Mouse (Mus musculus): ENCODE measurements around the gene Chn2. TPM values are rescaled to one million over a fixed set of nuclear protein-coding genes. Genes with fewer than 3 reads are reported as not detected.

Gene Chn2
- total RNA-seq, 2 experiments from 2014 or later: 1.0 to 1.3 TPM

DNA sequence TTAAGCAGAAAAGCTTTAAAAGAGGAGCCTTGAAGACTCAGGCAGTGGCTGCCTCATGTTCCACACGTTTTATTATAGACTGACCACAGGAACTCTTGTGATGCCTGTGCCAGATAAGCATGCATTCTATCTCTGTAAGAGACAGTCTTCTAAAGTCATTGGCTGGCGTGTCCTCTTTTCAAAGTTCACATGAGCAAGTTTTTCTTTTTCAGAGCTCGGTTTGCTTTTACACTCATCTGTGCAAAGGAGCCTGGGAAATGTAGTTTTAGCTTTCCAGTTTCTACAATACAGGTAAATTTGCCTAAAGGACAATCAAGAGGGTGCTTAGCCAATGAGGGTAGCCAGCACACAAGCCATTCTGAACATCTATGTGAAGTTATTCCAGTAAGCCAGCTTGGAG is 51.5 kb downstream of the Chn2 start:
- intact Hi-C loops (cut with DNase I): no loop called here
- DNase-seq: no peak
- no peak overlapping the region for H3K4me3 ChIP-seq
- no peak for TF ChIP-seq CTCF (IDR thresholded peaks at IDR 0.05)
- H3K27ac ChIP-seq: no peak overlapping the region

DNA sequence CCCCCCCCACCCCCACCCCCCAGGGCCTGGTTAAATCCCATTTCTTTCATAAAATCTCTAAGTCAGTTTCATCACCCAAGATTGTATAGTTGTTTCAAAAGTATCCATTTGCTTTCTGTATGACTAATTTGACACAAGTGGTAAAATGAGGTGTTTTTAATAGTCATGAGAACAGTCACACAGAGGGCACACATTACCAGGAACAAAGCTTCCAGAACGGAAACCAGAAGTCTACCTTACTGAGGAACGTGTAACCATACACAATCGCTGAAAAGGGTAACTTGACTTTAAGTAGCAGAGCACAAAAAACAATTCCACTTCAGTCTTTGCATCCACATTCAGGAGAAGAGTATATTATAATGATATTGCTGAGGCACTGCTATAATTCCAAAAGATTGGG is 53.6 kb downstream of the Chn2 start:
- no peak for TF ChIP-seq CTCF (IDR thresholded peaks at IDR 0.05)

DNA sequence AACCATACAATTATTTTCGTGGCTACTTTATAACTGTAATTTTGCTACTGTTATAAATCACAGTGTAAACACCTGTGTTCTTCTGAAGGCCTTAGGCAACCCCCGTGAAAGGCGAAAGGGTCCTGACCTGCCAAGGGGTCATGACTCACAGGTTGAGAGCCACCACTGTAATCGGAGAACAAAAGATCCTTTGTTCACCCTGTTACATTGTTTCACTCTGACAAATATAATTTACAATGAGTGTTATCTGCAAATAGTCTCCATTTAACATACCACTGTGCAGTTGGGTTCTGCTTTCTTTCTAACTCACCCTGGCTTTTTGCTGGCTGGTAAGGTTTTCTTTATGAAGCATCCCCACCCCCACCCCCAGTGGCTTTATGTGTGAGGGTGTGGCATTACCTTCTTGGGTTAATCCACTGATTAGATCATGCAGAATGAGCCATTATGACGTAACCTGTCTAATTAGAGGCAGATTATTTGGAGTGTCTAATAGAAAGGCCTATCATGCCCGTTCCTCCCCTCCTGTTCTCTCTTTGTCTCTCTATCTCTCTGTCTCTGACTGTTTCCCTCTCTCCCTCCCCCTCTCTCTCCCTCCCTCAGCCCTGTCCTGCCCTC is 56.9 kb downstream of the Chn2 start:
- no peak overlapping the region for H3K4me3 ChIP-seq
- TF ChIP-seq CTCF (IDR thresholded peaks at IDR 0.05): no peak
- H3K27ac ChIP-seq: no peak overlapping the region
- intact Hi-C loops (cut with DNase I): no loop called here
- no peak for DNase-seq

More for the DNA sequence above, 53.6 kb downstream of the Chn2 start:
- DNase-seq: no peak
- intact Hi-C loops (cut with DNase I): no loop called here
- H3K4me3 ChIP-seq: no peak overlapping the region
- H3K27ac ChIP-seq: no peak overlapping the region

DNA sequence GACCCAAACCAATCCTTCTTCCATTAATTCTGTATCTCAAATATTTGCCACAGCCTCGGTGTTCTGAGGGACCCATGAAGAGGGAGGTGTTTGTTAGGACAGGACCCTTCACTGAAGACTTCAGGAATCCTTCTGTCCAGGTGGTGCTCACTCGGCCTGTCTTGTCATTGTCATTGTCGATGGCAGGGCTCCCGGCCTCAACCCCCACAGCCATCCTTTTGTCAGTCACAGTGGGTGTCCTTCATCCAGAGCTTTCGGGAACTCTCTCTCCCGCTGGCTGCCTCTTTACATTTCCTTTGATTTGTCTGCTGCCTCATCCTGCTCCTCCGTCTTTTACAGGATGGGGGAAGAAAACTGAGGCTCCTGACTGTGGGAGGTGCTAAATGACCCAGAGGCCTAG is 57.5 kb downstream of the Chn2 start:
- no peak for DNase-seq

DNA sequence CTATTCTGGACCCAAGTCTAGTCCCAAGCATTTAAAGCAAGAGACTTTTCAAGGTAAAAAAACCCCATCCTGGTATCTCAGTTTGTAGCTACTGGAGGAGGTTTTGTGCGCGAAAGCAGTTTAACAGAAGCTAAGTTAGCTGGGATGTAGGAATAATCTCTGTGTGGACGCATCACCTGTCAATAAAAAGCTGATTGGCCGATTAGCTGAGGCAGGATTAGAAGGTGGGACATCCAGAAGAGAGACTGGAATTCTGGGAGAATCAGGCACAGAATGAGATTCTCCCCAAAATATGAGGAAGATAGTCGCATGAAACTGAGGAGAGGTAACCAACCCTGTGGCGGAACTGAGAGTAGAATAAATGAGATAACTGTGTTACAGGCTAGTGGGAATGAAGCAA is 59.0 kb downstream of the Chn2 start:
- no peak overlapping the region for H3K27ac ChIP-seq
- no peak for DNase-seq
- TF ChIP-seq CTCF (IDR thresholded peaks at IDR 0.05): no peak
- intact Hi-C loops (cut with DNase I): no loop called here
- no peak overlapping the region for H3K4me3 ChIP-seq

More for the DNA sequence above, 57.5 kb downstream of the Chn2 start:
- no peak for TF ChIP-seq CTCF (IDR thresholded peaks at IDR 0.05)
- Histone ChIP-seq H3K27ac (no peak overlapping the region), H3K4me3 (no peak overlapping the region)
- intact Hi-C loops (cut with DNase I): no loop called here

DNA sequence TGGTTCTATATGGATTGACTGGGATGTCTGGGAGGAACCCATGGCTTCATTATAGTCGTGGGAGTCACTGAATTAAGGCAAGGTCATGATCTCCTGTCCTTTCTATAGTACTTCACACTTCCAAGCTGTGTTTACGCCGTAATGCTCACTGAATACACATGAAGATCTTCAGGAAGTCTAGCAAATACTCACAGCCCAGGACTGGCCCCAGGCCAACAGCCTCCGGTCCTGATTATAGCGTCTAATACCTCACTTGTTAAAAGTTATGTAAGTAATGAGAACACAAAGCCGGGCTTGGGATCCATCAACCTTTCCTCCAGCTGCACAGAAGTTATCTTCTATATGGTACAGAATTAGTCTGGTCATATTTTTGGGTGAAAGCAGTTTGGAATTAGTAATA is 60.3 kb downstream of the Chn2 start:
- DNase-seq: no peak
- Histone ChIP-seq H3K4me3 (no peak overlapping the region), H3K27ac (no peak overlapping the region)
- TF ChIP-seq CTCF (IDR thresholded peaks at IDR 0.05): no peak
- intact Hi-C loops (cut with DNase I): no loop called here

DNA sequence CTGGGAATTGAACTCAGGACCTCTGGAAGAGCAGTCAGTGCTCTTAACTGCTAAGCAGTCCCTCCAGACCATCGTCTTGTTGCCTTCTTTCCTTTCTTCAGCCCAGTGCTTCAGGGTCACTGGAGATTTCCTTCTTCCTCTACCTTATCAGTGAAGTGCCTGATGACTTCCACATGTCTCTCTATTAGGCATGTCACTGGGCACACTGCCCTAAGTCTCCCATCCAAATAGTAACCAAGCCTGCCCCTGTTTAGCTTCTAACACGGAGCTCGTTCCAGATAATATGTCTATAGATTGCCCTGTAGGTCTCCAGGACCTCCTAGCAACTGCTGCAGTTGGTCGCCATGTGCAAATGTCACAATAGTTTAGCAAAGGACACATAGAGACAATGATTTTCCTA is 62.9 kb downstream of the Chn2 start:
- no peak for DNase-seq
- Histone ChIP-seq H3K27ac (no peak overlapping the region), H3K4me3 (no peak overlapping the region)
- no peak for TF ChIP-seq CTCF (IDR thresholded peaks at IDR 0.05)
- intact Hi-C loops (cut with DNase I): no loop called here

DNA sequence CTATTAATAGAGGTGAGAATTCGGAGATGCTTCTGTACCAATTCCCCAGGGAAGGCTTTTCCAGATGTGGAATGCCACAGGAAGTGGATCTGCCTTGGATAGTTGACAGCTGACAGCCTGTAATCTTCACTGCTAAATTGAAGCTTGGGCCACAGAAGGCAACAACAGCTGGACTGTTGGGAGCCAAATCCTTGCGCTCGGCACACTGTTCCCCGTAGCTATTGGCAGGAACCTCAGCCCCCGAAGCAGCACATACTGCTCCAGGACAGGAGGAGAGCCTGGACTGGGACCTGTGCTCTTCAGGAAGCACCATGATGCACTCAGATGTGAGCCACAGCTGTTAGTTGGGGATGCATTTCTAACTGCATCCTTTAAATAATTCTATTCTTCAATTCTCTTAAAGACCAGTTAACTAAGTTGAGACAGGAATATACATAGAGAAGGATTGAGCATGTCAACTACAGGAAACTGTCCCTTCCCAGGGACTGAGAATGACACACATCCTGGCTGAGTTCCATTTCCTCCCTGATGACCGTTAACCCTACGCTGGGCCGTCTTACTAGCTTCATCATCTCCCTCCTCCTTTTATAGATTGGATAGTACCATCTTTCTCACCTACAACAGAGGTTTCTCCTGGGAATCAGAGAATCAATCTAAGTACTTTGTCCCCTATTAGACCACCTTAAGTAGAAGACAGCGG is 64.1 kb downstream of the Chn2 start:
- Histone ChIP-seq H3K4me3 (no peak overlapping the region), H3K27ac (no peak overlapping the region)
- no peak for TF ChIP-seq CTCF (IDR thresholded peaks at IDR 0.05)
- DNase-seq: peak; percentile 18
- intact Hi-C loops (cut with DNase I): no loop called here

DNA sequence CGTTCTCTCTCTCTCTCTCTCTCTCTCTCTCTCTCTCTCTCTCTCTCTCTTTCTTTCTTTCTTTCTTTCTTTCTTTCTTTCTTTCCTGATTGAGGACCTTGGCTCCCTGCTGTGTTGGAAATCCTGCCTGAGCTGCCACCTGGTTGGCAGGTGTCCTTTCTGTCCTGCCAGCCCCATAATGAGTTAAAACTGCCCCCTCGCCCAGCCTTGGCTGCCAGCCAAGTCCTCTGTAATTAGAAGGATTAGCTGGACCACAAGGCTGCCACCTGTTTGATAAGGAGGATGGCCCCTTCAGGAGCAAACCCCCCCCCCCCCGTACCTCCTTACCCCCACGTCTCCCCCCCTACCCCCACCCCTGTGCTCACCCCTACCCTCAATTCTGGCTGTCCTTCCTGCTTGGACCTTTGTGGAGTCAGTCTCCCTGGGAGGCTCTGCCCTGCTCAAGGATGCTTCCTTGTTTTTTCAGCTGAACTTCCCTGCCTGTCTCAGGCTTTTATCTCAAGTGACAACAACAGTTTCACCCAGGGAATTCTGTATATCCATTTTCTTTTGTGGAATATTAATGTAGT is 72.1 kb downstream of the Chn2 start:
- H3K27ac ChIP-seq: no peak overlapping the region
- intact Hi-C loops (cut with DNase I): no loop called here
- H3K4me3 ChIP-seq: no peak overlapping the region
- no peak for DNase-seq
- no peak for TF ChIP-seq CTCF (IDR thresholded peaks at IDR 0.05)

DNA sequence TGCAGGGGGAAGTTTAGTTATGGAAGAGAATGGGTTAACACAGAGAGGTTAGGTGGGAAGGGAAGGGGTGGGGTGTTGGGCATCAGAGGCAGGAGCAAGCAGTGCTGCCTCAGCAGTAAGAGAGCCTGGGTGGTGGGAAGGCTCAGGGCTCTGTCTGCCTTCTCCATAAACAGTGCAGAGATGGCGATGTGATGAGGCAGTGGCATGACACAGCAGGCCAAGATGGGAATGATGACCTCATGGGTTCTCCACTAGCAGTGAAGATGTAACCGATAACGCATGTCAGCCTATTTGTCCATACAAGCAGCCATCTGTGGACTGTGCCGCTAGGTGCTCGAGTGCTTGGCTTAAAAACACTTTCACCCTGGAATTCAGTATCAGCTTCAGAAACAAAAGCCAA is 74.0 kb downstream of the Chn2 start:
- no peak overlapping the region for H3K4me3 ChIP-seq
- DNase-seq: no peak
- no peak for TF ChIP-seq CTCF (IDR thresholded peaks at IDR 0.05)
- intact Hi-C loops (cut with DNase I): no loop called here
- H3K27ac ChIP-seq: no peak overlapping the region

DNA sequence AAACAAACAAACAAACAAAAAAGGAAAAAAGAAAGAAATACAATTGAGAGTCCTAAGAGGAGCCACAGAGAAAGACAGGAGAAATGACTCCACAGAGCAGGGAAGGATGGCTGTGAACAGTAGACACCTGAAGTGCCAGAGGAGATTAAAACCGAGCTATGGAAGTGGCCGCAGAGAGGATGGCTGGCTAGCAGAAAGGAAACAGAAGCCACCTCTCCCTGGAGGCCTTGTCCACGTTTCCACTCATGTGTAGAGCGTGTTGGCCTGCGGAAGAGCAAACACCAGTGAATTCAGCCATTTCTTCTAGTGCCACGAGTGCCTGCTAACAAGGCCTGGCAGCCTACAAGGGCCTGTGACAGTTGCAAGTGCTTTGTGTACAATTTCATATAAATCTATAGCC is 75.1 kb downstream of the Chn2 start:
- intact Hi-C loops (cut with DNase I): no loop called here
- no peak for TF ChIP-seq CTCF (IDR thresholded peaks at IDR 0.05)
- no peak for DNase-seq
- H3K4me3 ChIP-seq: no peak overlapping the region
- H3K27ac ChIP-seq: no peak overlapping the region

DNA sequence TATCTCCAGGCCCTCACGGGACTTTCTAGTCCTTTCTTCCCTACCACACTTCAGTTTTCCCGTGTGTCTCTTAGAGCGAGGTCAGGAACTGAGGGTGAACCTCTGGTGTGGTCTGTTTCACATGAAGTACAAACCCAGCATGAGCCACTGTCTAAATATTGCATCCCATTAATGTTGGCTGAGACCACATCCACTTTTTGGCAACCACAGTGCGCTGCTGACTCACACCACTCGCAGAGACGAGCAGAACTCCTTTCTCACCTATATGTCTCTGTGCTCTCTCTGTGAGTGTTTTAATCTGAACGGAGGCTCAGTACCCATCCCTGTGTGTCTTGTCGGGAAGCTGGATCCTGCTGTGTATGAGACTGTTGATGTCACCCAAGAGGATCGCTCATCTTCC is 76.9 kb downstream of the Chn2 start:
- no peak overlapping the region for H3K4me3 ChIP-seq
- no peak overlapping the region for H3K27ac ChIP-seq
- no peak for DNase-seq
- intact Hi-C loops (cut with DNase I): no loop called here
- TF ChIP-seq CTCF (IDR thresholded peaks at IDR 0.05): no peak

DNA sequence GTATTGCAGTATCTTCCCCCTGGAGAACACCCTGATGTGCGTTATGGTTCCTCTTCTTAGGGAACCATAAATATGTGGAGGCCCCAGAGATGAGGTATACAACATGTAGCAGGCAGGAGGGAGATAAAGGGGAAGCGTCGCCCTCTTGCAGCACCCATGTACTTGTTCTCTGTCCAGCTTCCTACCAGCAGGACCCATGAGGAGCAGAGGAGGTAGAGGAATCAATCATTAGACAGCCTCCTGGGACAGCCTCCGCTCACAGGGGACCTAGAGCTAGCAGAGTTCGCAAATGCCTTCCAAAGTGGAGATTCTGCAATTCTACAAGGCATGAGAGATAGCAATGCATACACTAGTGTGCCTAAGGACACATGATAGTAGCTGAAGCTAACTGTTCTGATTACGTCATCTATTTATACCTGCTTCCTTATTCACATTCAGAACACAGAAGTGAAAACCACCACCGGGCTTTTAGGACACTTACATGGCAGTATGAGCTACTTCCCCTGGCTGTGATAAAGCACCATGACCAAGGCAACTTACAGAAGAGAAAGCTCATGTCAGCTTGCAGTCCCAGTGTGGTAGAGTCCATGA is 77.7 kb downstream of the Chn2 start:
- intact Hi-C loops (cut with DNase I): no loop called here
- DNase-seq: no peak
- no peak overlapping the region for H3K27ac ChIP-seq
- no peak for TF ChIP-seq CTCF (IDR thresholded peaks at IDR 0.05)
- no peak overlapping the region for H3K4me3 ChIP-seq
